Mouse (Mus musculus): ENCODE measurements around the gene Grin2b. TPM values are rescaled to one million over a fixed set of nuclear protein-coding genes. Genes with fewer than 3 reads are reported as not detected.

Grin2b gene
- polyA plus RNA-seq, 1 experiment from 2014 or later = 0.04 TPM

GRCm38 (mm10) chr6:135767572-135767971 is 405.7 kb downstream of the Grin2b start:
- WGBS = 79% methylated on average over 8 of the region's 8 CpGs
- Histone ChIP-seq H3K36me3 (ENCODE audit: control insufficient read depth, insufficient read depth, low read length) (no peaks in the 10 kb centered on the region), H3K4me1 (replicated peaks; ENCODE audit: control insufficient read depth, insufficient read depth, low read length) (no peaks in the 10 kb centered on the region), H3K27ac (ENCODE audit: low read depth, low read length) (no peak overlapping the region), H3K9ac (ENCODE audit: low read depth, low read length) (no peak overlapping the region), H3K4me3 (ENCODE audit: low read depth, low read length) (no peak overlapping the region), H3K27me3 (replicated peaks; ENCODE audit: control insufficient read depth, insufficient read depth, low read length) (no peaks in the 10 kb centered on the region), H3K4me2 (no peak overlapping the region), H3K9me3 (ENCODE audit: control insufficient read depth, low read length) (no peaks in the 10 kb centered on the region)
- no peak for ATAC-seq (replicated peaks; ENCODE audit: low FRiP score)
- DNase-seq (ENCODE audit: low spot score) = no peak

- ATAC-seq (replicated peaks; ENCODE audit: low FRiP score) (no peak), DNase-seq (ENCODE audit: low spot score) (no peak)
- Histone ChIP-seq H3K4me2 (no peak overlapping the region), H3K36me3 (ENCODE audit: control insufficient read depth, insufficient read depth, low read length) (no peaks in the 10 kb centered on the region), H3K4me1 (replicated peaks; ENCODE audit: control insufficient read depth, insufficient read depth, low read length) (no peaks in the 10 kb centered on the region), H3K9ac (ENCODE audit: low read depth, low read length) (no peak overlapping the region), H3K27me3 (replicated peaks; ENCODE audit: control insufficient read depth, insufficient read depth, low read length) (no peaks in the 10 kb centered on the region), H3K4me3 (ENCODE audit: low read depth, low read length) (no peak overlapping the region), H3K9me3 (ENCODE audit: control insufficient read depth, low read length) (no peaks in the 10 kb centered on the region), H3K27ac (ENCODE audit: low read depth, low read length) (no peak overlapping the region)
- WGBS = 72% methylated on average over 1 of the region's 1 CpGs
These were observed 414.6 kb downstream of the Grin2b start for GRCm38 (mm10) chr6:135758735-135759134.

DNA sequence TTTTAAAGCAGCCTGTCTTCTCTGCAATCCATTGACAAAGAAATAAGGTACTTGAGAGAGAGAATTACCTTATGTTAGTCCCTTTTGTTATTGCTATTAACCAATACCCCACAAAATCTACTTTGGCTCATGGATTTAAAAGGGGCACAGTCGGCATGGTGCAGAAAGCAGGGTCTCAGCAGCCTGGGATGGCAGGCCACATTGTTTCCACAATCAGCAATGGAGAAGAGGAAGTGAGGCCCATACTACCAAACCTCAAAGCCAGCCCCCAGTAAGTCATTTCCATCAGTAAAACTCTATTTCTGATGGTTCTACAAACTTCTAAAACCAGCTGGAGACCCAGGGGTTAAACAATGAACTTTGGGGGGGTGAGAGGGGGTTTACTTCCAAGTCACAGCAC is 417.2 kb downstream of the Grin2b start:
- Histone ChIP-seq H3K27me3 (replicated peaks; ENCODE audit: control insufficient read depth, insufficient read depth, low read length) (no peaks in the 10 kb centered on the region), H3K9me3 (ENCODE audit: control insufficient read depth, low read length) (no peaks in the 10 kb centered on the region), H3K9ac (ENCODE audit: low read depth, low read length) (no peak overlapping the region), H3K27ac (ENCODE audit: low read depth, low read length) (no peak overlapping the region), H3K36me3 (ENCODE audit: control insufficient read depth, insufficient read depth, low read length) (no peaks in the 10 kb centered on the region), H3K4me3 (ENCODE audit: low read depth, low read length) (no peak overlapping the region), H3K4me1 (replicated peaks; ENCODE audit: control insufficient read depth, insufficient read depth, low read length) (no peaks in the 10 kb centered on the region), H3K4me2 (no peak overlapping the region)
- 37% methylated on average over 1 of the region's 1 CpGs for WGBS
- ATAC-seq (replicated peaks; ENCODE audit: low FRiP score) (no peak), DNase-seq (ENCODE audit: low spot score) (no peak)

GRCm38 (mm10) chr6:135748412-135749076 is 424.8 kb downstream of the Grin2b start:
- Histone ChIP-seq H3K9ac (ENCODE audit: low read depth, low read length) (no peak overlapping the region), H3K27ac (ENCODE audit: low read depth, low read length) (no peak overlapping the region), H3K9me3 (ENCODE audit: control insufficient read depth, low read length) (no peaks in the 10 kb centered on the region), H3K36me3 (ENCODE audit: control insufficient read depth, insufficient read depth, low read length) (no peaks in the 10 kb centered on the region), H3K4me3 (ENCODE audit: low read depth, low read length) (no peak overlapping the region), H3K4me2 (no peak overlapping the region), H3K4me1 (replicated peaks; ENCODE audit: control insufficient read depth, insufficient read depth, low read length) (no peaks in the 10 kb centered on the region), H3K27me3 (replicated peaks; ENCODE audit: control insufficient read depth, insufficient read depth, low read length) (no peaks in the 10 kb centered on the region)
- no peak for DNase-seq (ENCODE audit: low spot score)
- 70% methylated on average over 6 of the region's 7 CpGs for WGBS
- no peak for ATAC-seq (replicated peaks; ENCODE audit: low FRiP score)

GRCm38 (mm10) chr6:135745606-135746005 is 427.7 kb downstream of the Grin2b start:
- Histone ChIP-seq H3K4me3 (ENCODE audit: low read depth, low read length) (no peak overlapping the region), H3K4me1 (replicated peaks; ENCODE audit: control insufficient read depth, insufficient read depth, low read length) (no peaks in the 10 kb centered on the region), H3K4me2 (no peak overlapping the region), H3K27me3 (replicated peaks; ENCODE audit: control insufficient read depth, insufficient read depth, low read length) (no peaks in the 10 kb centered on the region), H3K27ac (ENCODE audit: low read depth, low read length) (no peak overlapping the region), H3K36me3 (ENCODE audit: control insufficient read depth, insufficient read depth, low read length) (no peaks in the 10 kb centered on the region), H3K9ac (ENCODE audit: low read depth, low read length) (no peak overlapping the region), H3K9me3 (ENCODE audit: control insufficient read depth, low read length) (no peaks in the 10 kb centered on the region)
- DNase-seq (ENCODE audit: low spot score) (no peak), ATAC-seq (replicated peaks; ENCODE audit: low FRiP score) (no peak)
- 63% methylated on average over 2 of the region's 2 CpGs for WGBS

DNA sequence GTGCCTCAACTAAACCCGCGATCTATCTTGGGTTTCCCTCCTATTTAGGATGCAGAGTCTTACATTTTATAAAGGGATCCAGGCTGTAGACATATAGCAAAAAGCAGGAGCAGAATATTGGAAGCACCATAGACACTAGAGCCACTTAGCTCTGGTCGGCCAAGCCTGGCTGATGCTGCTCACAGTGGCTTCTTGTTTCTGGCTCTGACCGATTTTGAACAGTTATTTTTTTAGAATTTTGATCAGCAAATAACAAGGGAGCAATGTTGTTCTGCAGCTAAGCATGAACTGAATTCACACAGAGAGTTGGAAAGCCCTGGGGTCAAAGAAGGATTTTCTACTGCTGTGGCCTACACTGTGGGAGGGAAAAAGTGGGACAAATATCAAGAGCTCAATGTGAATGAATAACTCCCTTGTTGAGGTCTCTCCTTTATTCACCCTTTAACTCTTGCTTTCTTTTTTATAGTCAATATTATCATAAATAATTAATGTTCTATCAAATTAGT is 439.0 kb downstream of the Grin2b start:
- no peaks in the 10 kb centered on the region; the same call in 1 of the 2 replicates for H3K9me3 ChIP-seq (ENCODE audit: control insufficient read depth, low read length)

GRCm38 (mm10) chr6:135727106-135727505 is 446.2 kb downstream of the Grin2b start:
- 92% methylated on average over 5 of the region's 5 CpGs for WGBS
- no peak overlapping the region for H3K9ac ChIP-seq (ENCODE audit: low read depth, low read length)
- H3K4me3 ChIP-seq (ENCODE audit: low read depth, low read length) = no peak overlapping the region
- no peak for ATAC-seq (replicated peaks; ENCODE audit: low FRiP score)
- no peaks in the 10 kb centered on the region for H3K27me3 ChIP-seq (replicated peaks; ENCODE audit: control insufficient read depth, insufficient read depth, low read length)
- H3K36me3 ChIP-seq (ENCODE audit: control insufficient read depth, insufficient read depth, low read length) = no peaks in the 10 kb centered on the region
- no peak for DNase-seq (ENCODE audit: low spot score)
- no peaks in the 10 kb centered on the region for H3K9me3 ChIP-seq (ENCODE audit: control insufficient read depth, low read length)
- H3K4me2 ChIP-seq = no peak overlapping the region
- H3K4me1 ChIP-seq (replicated peaks; ENCODE audit: control insufficient read depth, insufficient read depth, low read length) = no peaks in the 10 kb centered on the region
- H3K27ac ChIP-seq (ENCODE audit: low read depth, low read length) = no peak overlapping the region

More for the DNA sequence above, 439.0 kb downstream of the Grin2b start:
- H3K4me2 ChIP-seq = no peak overlapping the region
- no peaks in the 10 kb centered on the region for H3K27me3 ChIP-seq (replicated peaks; ENCODE audit: control insufficient read depth, insufficient read depth, low read length)
- no peaks in the 10 kb centered on the region for H3K36me3 ChIP-seq (ENCODE audit: control insufficient read depth, insufficient read depth, low read length)
- DNase-seq (ENCODE audit: low spot score) (no peak), ATAC-seq (replicated peaks; ENCODE audit: low FRiP score) (no peak)
- no peak overlapping the region for H3K4me3 ChIP-seq (ENCODE audit: low read depth, low read length)
- H3K9ac ChIP-seq (ENCODE audit: low read depth, low read length) = no peak overlapping the region
- no peak overlapping the region for H3K27ac ChIP-seq (ENCODE audit: low read depth, low read length)
- H3K4me1 ChIP-seq (replicated peaks; ENCODE audit: control insufficient read depth, insufficient read depth, low read length) = no peaks in the 10 kb centered on the region
- 87% methylated on average over 4 of the region's 4 CpGs for WGBS

DNA sequence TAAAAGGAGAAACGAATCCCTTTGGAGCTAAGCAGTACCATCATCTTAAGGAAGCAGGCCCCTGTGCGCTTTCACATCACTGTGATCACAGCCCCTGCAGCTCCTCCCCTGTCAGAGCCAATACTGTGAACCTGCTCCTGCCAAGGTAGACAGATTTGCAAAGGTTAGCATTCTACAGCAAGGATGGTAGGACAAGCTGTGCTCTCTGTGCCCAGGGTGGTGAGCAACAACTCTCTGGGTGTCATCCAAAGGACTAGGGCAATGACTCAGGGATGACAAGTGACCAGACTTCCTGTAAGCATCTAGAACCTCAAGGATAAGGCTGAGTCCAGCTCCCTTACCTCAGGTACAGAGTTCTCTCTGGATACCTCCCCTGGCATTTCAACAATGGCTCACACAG is 451.6 kb downstream of the Grin2b start:
- 81% methylated on average over 2 of the region's 2 CpGs for WGBS
- H3K36me3 ChIP-seq (ENCODE audit: control insufficient read depth, insufficient read depth, low read length) = no peaks in the 10 kb centered on the region
- no peaks in the 10 kb centered on the region for H3K27me3 ChIP-seq (replicated peaks; ENCODE audit: control insufficient read depth, insufficient read depth, low read length)
- no peak overlapping the region for H3K27ac ChIP-seq (ENCODE audit: low read depth, low read length)
- no peak for DNase-seq (ENCODE audit: low spot score)
- H3K4me2 ChIP-seq = no peak overlapping the region
- H3K4me1 ChIP-seq (replicated peaks; ENCODE audit: control insufficient read depth, insufficient read depth, low read length) = no peaks in the 10 kb centered on the region
- no peak overlapping the region for H3K9ac ChIP-seq (ENCODE audit: low read depth, low read length)
- no peak for ATAC-seq (replicated peaks; ENCODE audit: low FRiP score)
- no peaks in the 10 kb centered on the region for H3K9me3 ChIP-seq (ENCODE audit: control insufficient read depth, low read length)
- no peak overlapping the region for H3K4me3 ChIP-seq (ENCODE audit: low read depth, low read length)

DNA sequence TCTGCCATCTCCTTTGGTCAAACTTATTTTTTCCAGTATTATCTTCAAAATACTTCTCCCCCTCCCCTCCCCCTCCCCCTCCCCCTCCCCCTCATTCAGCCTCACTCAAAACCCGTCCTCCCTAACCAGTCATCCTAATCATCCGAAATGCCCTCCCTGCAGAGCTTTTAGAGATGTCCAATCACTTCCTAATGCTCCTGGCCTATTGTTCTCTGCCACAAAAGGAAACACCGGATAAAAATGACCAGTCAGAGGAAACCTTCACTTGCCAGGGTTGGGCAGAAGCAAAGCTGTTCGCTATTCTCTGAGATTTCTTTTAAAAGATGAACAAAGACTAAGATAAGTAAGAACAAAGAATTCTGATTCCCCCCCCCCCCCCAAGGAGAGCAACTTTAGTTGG is 458.4 kb downstream of the Grin2b start:
- no peak for ATAC-seq (replicated peaks; ENCODE audit: low FRiP score)
- Histone ChIP-seq H3K4me1 (replicated peaks; ENCODE audit: control insufficient read depth, insufficient read depth, low read length) (no peaks in the 10 kb centered on the region), H3K9me3 (ENCODE audit: control insufficient read depth, low read length) (no peaks in the 10 kb centered on the region)

More for the DNA sequence above, 458.4 kb downstream of the Grin2b start:
- no peak overlapping the region for H3K27ac ChIP-seq (ENCODE audit: low read depth, low read length)
- no peak for DNase-seq (ENCODE audit: low spot score)
- H3K36me3 ChIP-seq (ENCODE audit: control insufficient read depth, insufficient read depth, low read length) = no peaks in the 10 kb centered on the region
- no peaks in the 10 kb centered on the region for H3K27me3 ChIP-seq (replicated peaks; ENCODE audit: control insufficient read depth, insufficient read depth, low read length)
- no peak overlapping the region for H3K4me2 ChIP-seq
- no peak overlapping the region for H3K4me3 ChIP-seq (ENCODE audit: low read depth, low read length)
- 54% methylated on average over 3 of the region's 4 CpGs for WGBS
- no peak overlapping the region for H3K9ac ChIP-seq (ENCODE audit: low read depth, low read length)
